Mouse (Mus musculus): ENCODE measurements around the gene Sipa1l3. TPM values are rescaled to one million over a fixed set of nuclear protein-coding genes. Genes with fewer than 3 reads are reported as not detected.

Gene Sipa1l3
- polyA plus RNA-seq, 1 experiment from 2014 or later, result 3.8 TPM

- WGBS, result 38% methylated on average over 9 of the region's 9 CpGs
- Histone ChIP-seq H3K27ac (ENCODE audit: poor library complexity, severe bottlenecking) (no peak overlapping the region), H3K4me3 (no peak overlapping the region), H3K4me2 (peak overlapping the region; percentile 35; the same call in 1 of the 2 replicates), H3K4me1 (replicated peaks) (peaks cover 8% of the 10 kb centered on the region), H3K9me3 (replicated peaks) (0 out of 2 replicates have a peak, but pooled peaks cover 5% of the 10 kb centered on the region), H3K36me3 (no peaks in the 10 kb centered on the region), H3K9ac (no peak overlapping the region), H3K27me3 (replicated peaks) (peaks cover 95% of the 10 kb centered on the region)
- no peak for ATAC-seq (ENCODE audit: insufficient number of reproducible peaks, low FRiP score)
These were observed 76.6 kb downstream of the Sipa1l3 start for GRCm38 (mm10) chr7:29441793-29442192.

- Histone ChIP-seq H3K4me2 (no peak overlapping the region), H3K36me3 (no peaks in the 10 kb centered on the region), H3K27ac (ENCODE audit: poor library complexity, severe bottlenecking) (no peak overlapping the region), H3K9me3 (replicated peaks) (0 out of 2 replicates have a peak, but pooled peaks cover 5% of the 10 kb centered on the region), H3K4me1 (replicated peaks) (peaks cover 11% of the 10 kb centered on the region), H3K9ac (no peak overlapping the region), H3K4me3 (no peak overlapping the region), H3K27me3 (replicated peaks) (peaks cover 91% of the 10 kb centered on the region)
- no peak for ATAC-seq (ENCODE audit: insufficient number of reproducible peaks, low FRiP score)
- 45% methylated on average over 9 of the region's 9 CpGs for WGBS
These were observed 77.3 kb downstream of the Sipa1l3 start for GRCm38 (mm10) chr7:29441151-29441550.

GRCm38 (mm10) chr7:29438655-29439282, 79.7 kb downstream of the Sipa1l3 start:
- Histone ChIP-seq H3K9ac (no peak overlapping the region), H3K9me3 (replicated peaks) (0 out of 2 replicates have a peak, but pooled peaks cover 5% of the 10 kb centered on the region), H3K27me3 (replicated peaks) (peaks cover 93% of the 10 kb centered on the region), H3K4me2 (no peak overlapping the region), H3K4me3 (no peak overlapping the region), H3K36me3 (no peaks in the 10 kb centered on the region), H3K4me1 (replicated peaks) (peaks cover 10% of the 10 kb centered on the region; the same call in 1 of the 2 replicates), H3K27ac (ENCODE audit: poor library complexity, severe bottlenecking) (no peak overlapping the region)
- no peak for ATAC-seq (ENCODE audit: insufficient number of reproducible peaks, low FRiP score)
- WGBS, result 73% methylated on average over 16 of the region's 16 CpGs

- H3K9me3 ChIP-seq (replicated peaks), result 0 out of 2 replicates have a peak, but pooled peaks cover 5% of the 10 kb centered on the region
- H3K4me2 ChIP-seq, result no peak overlapping the region
- H3K27me3 ChIP-seq (replicated peaks), result peaks cover 93% of the 10 kb centered on the region
- H3K4me1 ChIP-seq (replicated peaks), result peaks cover 10% of the 10 kb centered on the region; the same call in 1 of the 2 replicates
- no peak overlapping the region for H3K27ac ChIP-seq (ENCODE audit: poor library complexity, severe bottlenecking)
- ATAC-seq (ENCODE audit: insufficient number of reproducible peaks, low FRiP score), result no peak
- WGBS, result 90% methylated on average over 14 of the region's 14 CpGs
- H3K36me3 ChIP-seq, result no peaks in the 10 kb centered on the region
- no peak overlapping the region for H3K4me3 ChIP-seq
- H3K9ac ChIP-seq, result no peak overlapping the region
These were observed 80.2 kb downstream of the Sipa1l3 start for GRCm38 (mm10) chr7:29438204-29438603.

- H3K27me3 ChIP-seq (replicated peaks), result peaks cover 93% of the 10 kb centered on the region
- no peak overlapping the region for H3K4me2 ChIP-seq
- 57% methylated on average over 10 of the region's 10 CpGs for WGBS
- H3K9ac ChIP-seq, result no peak overlapping the region
- no peak overlapping the region for H3K4me3 ChIP-seq
- H3K27ac ChIP-seq (ENCODE audit: poor library complexity, severe bottlenecking), result no peak overlapping the region
- no peaks in the 10 kb centered on the region for H3K36me3 ChIP-seq
- ATAC-seq (ENCODE audit: insufficient number of reproducible peaks, low FRiP score), result no peak
- 0 out of 2 replicates have a peak, but pooled peaks cover 5% of the 10 kb centered on the region for H3K9me3 ChIP-seq (replicated peaks)
- H3K4me1 ChIP-seq (replicated peaks), result peaks cover 21% of the 10 kb centered on the region
These were observed 81.4 kb downstream of the Sipa1l3 start for GRCm38 (mm10) chr7:29437072-29437471.

GRCm38 (mm10) chr7:29434313-29435035, 84.0 kb downstream of the Sipa1l3 start:
- Histone ChIP-seq H3K4me2 (no peak overlapping the region), H3K27ac (ENCODE audit: poor library complexity, severe bottlenecking) (no peak overlapping the region), H3K36me3 (no peaks in the 10 kb centered on the region), H3K9me3 (replicated peaks) (0 out of 2 replicates have a peak, but pooled peaks cover 5% of the 10 kb centered on the region), H3K4me3 (no peak overlapping the region), H3K4me1 (replicated peaks) (peaks cover 29% of the 10 kb centered on the region), H3K9ac (no peak overlapping the region), H3K27me3 (replicated peaks) (peaks cover 96% of the 10 kb centered on the region)
- no peak for ATAC-seq (ENCODE audit: insufficient number of reproducible peaks, low FRiP score)
- WGBS, result 77% methylated on average over 9 of the region's 9 CpGs

GRCm38 (mm10) chr7:29433725-29434124, 84.7 kb downstream of the Sipa1l3 start:
- 0 out of 2 replicates have a peak, but pooled peaks cover 5% of the 10 kb centered on the region for H3K9me3 ChIP-seq (replicated peaks)
- H3K27me3 ChIP-seq (replicated peaks), result peaks cover 95% of the 10 kb centered on the region
- no peak overlapping the region for H3K9ac ChIP-seq
- ATAC-seq (ENCODE audit: insufficient number of reproducible peaks, low FRiP score), result no peak
- H3K27ac ChIP-seq (ENCODE audit: poor library complexity, severe bottlenecking), result no peak overlapping the region
- H3K4me1 ChIP-seq (replicated peaks), result peaks cover 29% of the 10 kb centered on the region
- no peaks in the 10 kb centered on the region for H3K36me3 ChIP-seq
- H3K4me2 ChIP-seq, result no peak overlapping the region
- 83% methylated on average over 10 of the region's 10 CpGs for whole genome bisulfite sequencing
- H3K4me3 ChIP-seq, result no peak overlapping the region

- no peak for ATAC-seq (ENCODE audit: insufficient number of reproducible peaks, low FRiP score)
- peaks cover 29% of the 10 kb centered on the region for H3K4me1 ChIP-seq (replicated peaks)
- H3K27ac ChIP-seq (ENCODE audit: poor library complexity, severe bottlenecking), result no peak overlapping the region
- no peak overlapping the region for H3K4me3 ChIP-seq
- H3K4me2 ChIP-seq, result no peak overlapping the region
- H3K9me3 ChIP-seq (replicated peaks), result 0 out of 2 replicates have a peak, but pooled peaks cover 3% of the 10 kb centered on the region
- no peaks in the 10 kb centered on the region for H3K36me3 ChIP-seq
- H3K9ac ChIP-seq, result no peak overlapping the region
- peaks cover 95% of the 10 kb centered on the region for H3K27me3 ChIP-seq (replicated peaks)
- WGBS, result 66% methylated on average over 11 of the region's 11 CpGs
These were observed 85.4 kb downstream of the Sipa1l3 start for GRCm38 (mm10) chr7:29432947-29433553.

GRCm38 (mm10) chr7:29432180-29432946, 86.1 kb downstream of the Sipa1l3 start:
- ATAC-seq (ENCODE audit: insufficient number of reproducible peaks, low FRiP score), result peak; percentile 10; the same call in 1 of the 2 replicates
- Histone ChIP-seq H3K4me3 (no peak overlapping the region), H3K9me3 (replicated peaks) (no peaks in the 10 kb centered on the region), H3K36me3 (no peaks in the 10 kb centered on the region), H3K9ac (no peak overlapping the region), H3K4me2 (no peak overlapping the region), H3K4me1 (replicated peaks) (peaks cover 29% of the 10 kb centered on the region), H3K27me3 (replicated peaks) (peaks cover 95% of the 10 kb centered on the region), H3K27ac (ENCODE audit: poor library complexity, severe bottlenecking) (no peak overlapping the region)
- 40% methylated on average over 15 of the region's 15 CpGs for WGBS

- ATAC-seq (ENCODE audit: insufficient number of reproducible peaks, low FRiP score), result no peak
- Histone ChIP-seq H3K36me3 (no peaks in the 10 kb centered on the region), H3K27ac (ENCODE audit: poor library complexity, severe bottlenecking) (no peak overlapping the region), H3K4me3 (no peak overlapping the region), H3K9ac (no peak overlapping the region), H3K4me1 (replicated peaks) (peaks cover 23% of the 10 kb centered on the region), H3K4me2 (no peak overlapping the region), H3K27me3 (replicated peaks) (peaks cover 99% of the 10 kb centered on the region), H3K9me3 (replicated peaks) (no peaks in the 10 kb centered on the region)
- WGBS, result 8% methylated on average over 6 of the region's 6 CpGs
These were observed 87.7 kb downstream of the Sipa1l3 start for GRCm38 (mm10) chr7:29430739-29431211.
